Mouse (Mus musculus) olfactory bulb, adult 2 months (tissue): Measurements from ENCODE around the gene Wfdc10.

Experiments used
- CTCF ChIP-seq: fragments of 200-500 bp; IDR thresholded peaks from 2 replicates; pipeline ENCODE4 v1.5.1; 2012; ENCODE audit warnings: low read depth, mild to moderate bottlenecking, low read length, moderate library complexity; ENCODE audit not compliant: insufficient read depth
- POLR2A ChIP-seq: fragments of 200-500 bp; IDR thresholded peaks from 2 replicates; pipeline ENCODE4 v1.6.1; 2012; ENCODE audit warnings: mild to moderate bottlenecking, low read depth, low read length, moderate library complexity; ENCODE audit not compliant: insufficient read depth

- TF ChIP-seq POLR2A, result no peak
- TF ChIP-seq CTCF, result no peak
Observed at GRCm38 (mm10) chr2:164608781-164609180, 47.1 kb upstream of the Wfdc10 start.
